Mouse (Mus musculus) B cell, adult (primary cell): ENCODE data around the gene Olfr1348. TPM values are rescaled to one million over a fixed set of nuclear protein-coding genes. Genes with fewer than 3 reads are reported as not detected.

ENCODE experiments used
- total RNA-seq: library from RNA; stranded (reverse); gene quantifications from 4 replicates; pipeline ENCODE4 v1.2.4, GENCODE M21; 2023; ENCODE audit not compliant: inconsistent age

Olfr1348 gene
- total RNA-seq, result not detected in 4 replicates

GRCm38 (mm10) chr7:6508648-6509047 is at the start of gene Olfr1348:
Gene Olfr1348, minus strand, starts transcription at chr7:6508748.

GRCm38 (mm10) chr7:6522850-6523249 is 14.3 kb upstream of the Olfr1348 start, which contains the start of gene Olfr1349:
Gene Olfr1349, minus strand, starts transcription at chr7:6522950.

GRCm38 (mm10) chr7:6499655-6500054 is 8.9 kb downstream of the Olfr1348 start, which contains the start of gene Olfr1347:
Gene Olfr1347, minus strand, starts transcription at chr7:6499755.

GRCm38 (mm10) chr7:6486841-6487240 is 21.7 kb downstream of the Olfr1348 start, which contains the start of gene Olfr5:
Gene Olfr5, minus strand, starts transcription at chr7:6486941.

GRCm38 (mm10) chr7:6466951-6467350 is 41.6 kb downstream of the Olfr1348 start, which contains the start of gene Olfr1346:
Gene Olfr1346, plus strand, starts transcription at chr7:6467101.

GRCm38 (mm10) chr7:6455868-6456267 is 52.7 kb downstream of the Olfr1348 start, which contains the start of gene Olfr1336:
Gene Olfr1336, plus strand, starts transcription at chr7:6456168.

Other genes with a start within 250 kb of the Olfr1348 start
- gene Zfp667, start 222.2 kb downstream of the Olfr1348 start, total RNA-seq, result 7.2 to 8.5 TPM (median 7.8 TPM) in 4 replicates
- gene Zfp583, start 177.5 kb downstream of the Olfr1348 start, total RNA-seq, result 1.6 to 4.0 TPM (median 2.1 TPM) in 4 replicates
- gene Gm3854, start 165.0 kb downstream of the Olfr1348 start, total RNA-seq, result 0.48 to 0.99 TPM (median 0.68 TPM) in 4 replicates
- 1.1 to 2.4 TPM (median 1.8 TPM) in 4 replicates for gene Zfp78, start 145.5 kb downstream of the Olfr1348 start, total RNA-seq
- 3.7 to 6.1 TPM (median 4.8 TPM) in 4 replicates for gene Zfp28, start 125.5 kb downstream of the Olfr1348 start, total RNA-seq
- gene Smim17, start 110.0 kb downstream of the Olfr1348 start, total RNA-seq, result not detected in 4 replicates
- gene Gm20715, start 98.5 kb downstream of the Olfr1348 start, total RNA-seq, result not detected in 4 replicates
- not detected in 4 replicates for gene Olfr1344, start 70.1 kb downstream of the Olfr1348 start, total RNA-seq
- gene Olfr1336, start 52.6 kb downstream of the Olfr1348 start, total RNA-seq, result 0.09 to 0.16 TPM (median 0.15 TPM) in 3 of 4 replicates, not detected in the other
- not detected in 4 replicates for gene Olfr1346, start 41.6 kb downstream of the Olfr1348 start, total RNA-seq
- not detected in 4 replicates for gene Olfr5, start 21.8 kb downstream of the Olfr1348 start, total RNA-seq
- not detected in 4 replicates for gene Olfr1347, start 9.0 kb downstream of the Olfr1348 start, total RNA-seq
- gene Olfr1349, start 14.2 kb upstream of the Olfr1348 start, total RNA-seq, result not detected in 4 replicates
- not detected in 4 replicates for gene Olfr1350, start 56.1 kb upstream of the Olfr1348 start, total RNA-seq
- not detected in 4 replicates for gene Zim1, start 187.7 kb upstream of the Olfr1348 start, total RNA-seq
- 0.10 TPM in 1 of 4 replicates, not detected in the others for gene Peg3, start 221.7 kb upstream of the Olfr1348 start, total RNA-seq
- gene Usp29, start 221.8 kb upstream of the Olfr1348 start, total RNA-seq, result not detected in 4 replicates